Mouse (Mus musculus) left cerebral cortex, adult 2 months (tissue): ENCODE measurements at regions not wholly inside any gene's neighbourhood (a gene's known extent, or its start where the extent isn't known, plus 50 kb on each side); places are given as distances from the start of the nearest gene placed in this dataset.
A peak's percentile ranks its signal among the peaks of the same experiment; 100 is the strongest.
"Not testable (repeated sequence)": the region's sequence is repeated elsewhere in the genome, so short reads cannot be mapped to it uniquely, and the experiment has no call there.

ENCODE experiments used
- DNase-seq, 2 experiments: peaks; one replicate each; pipeline ENCODE4 v3.0.0; 2021 to 2022; ENCODE audit warnings: low spot score in 2 of 2, mixed read lengths in 1 of 2; ENCODE audit errors: extremely low spot score in 1 of 2
- H3K27ac ChIP-seq: fragments of 200-600 bp; 2 replicates; pipeline ENCODE4 v1.8.1; 2022
- H3K4me3 ChIP-seq: fragments of 200-600 bp; 2 replicates; pipeline ENCODE4 v1.8.1; 2022
- CTCF ChIP-seq: fragments of 200-600 bp; IDR thresholded peaks from 2 replicates; pipeline ENCODE4 v1.8.1; 2022; ENCODE audit warnings: antibody characterized with exemption, mild to moderate bottlenecking, moderate library complexity
- intact Hi-C: fragments of 180-260 bp; cut with DNase I; formaldehyde crosslinking; loops from one replicate; pipeline ENCODE4 v1.15.1; 2025

- peak; percentile 43 for TF ChIP-seq CTCF
- no peak overlapping the region for H3K4me3 ChIP-seq
- no peak overlapping the region for H3K27ac ChIP-seq
- intact Hi-C loops: no loop called here
- no peak for DNase-seq
These were observed 96.0 kb upstream of the Tacstd2 start for GRCm38 (mm10) chr6:67631617-67632016.

DNA sequence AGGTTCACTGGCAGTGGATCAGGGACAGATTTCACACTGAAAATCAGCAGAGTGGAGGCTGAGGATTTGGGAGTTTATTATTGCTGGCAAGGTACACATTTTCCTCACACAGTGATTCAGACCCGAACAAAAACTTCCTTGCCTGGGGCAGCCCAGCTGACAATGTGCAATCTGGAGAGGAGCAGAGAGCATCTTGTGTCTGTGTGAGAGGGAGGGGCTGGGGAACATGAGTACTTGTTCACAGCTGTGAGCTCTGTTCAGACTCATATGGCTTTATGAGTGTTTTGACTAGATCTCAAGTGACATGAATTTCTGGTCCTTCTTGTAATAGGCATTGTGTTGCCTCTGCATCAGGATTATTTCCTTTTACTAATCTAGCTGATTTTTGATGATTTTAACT, 74.8 kb upstream of the Tacstd2 start:
- DNase-seq: no peak
- intact Hi-C loops: no loop called here
- H3K4me3 ChIP-seq: no peak overlapping the region
- no peak overlapping the region for H3K27ac ChIP-seq
- TF ChIP-seq CTCF: no peak

- intact Hi-C loops, H3K4me3 ChIP-seq, DNase-seq, H3K27ac ChIP-seq: not testable (repeated sequence)
These were observed 73.9 kb upstream of the Tacstd2 start for GRCm38 (mm10) chr6:67609461-67609860.
